In genomic region chr19:47349043-47349442, GRCm38 (mm10) we compare ENCODE assay signal across 22 mouse cellular contexts.
A peak's percentile ranks its signal among the peaks of the same experiment; 100 is the strongest.
DNase-seq lines count a peak whose midpoint lies in the region; ATAC-seq and TF ChIP-seq lines count a peak whose summit lies in the region.
"Had no signal": no experiment of that assay in that cellular context is flagged by ENCODE, and none has a peak within 500 bp of the region (broad histone marks: within the 10 kb centered on the region; RNA-seq: fewer than 3 reads in every experiment).

No protein-coding gene starts in this region.

- 79% methylated on average over 8 of the region's 8 CpGs for WGBS in forebrain, embryonic 13.5 days
- WGBS in forebrain, embryonic 11.5 days = 71% methylated on average over 8 of the region's 8 CpGs
- 86% methylated on average over 8 of the region's 8 CpGs for WGBS in heart, embryonic 16.5 days
- WGBS in lung, embryonic 16.5 days = 69% methylated on average over 8 of the region's 8 CpGs
- 67% methylated on average over 8 of the region's 8 CpGs for WGBS in lung, adult 2 months
- WGBS in stomach, postnatal 0 days = 46% methylated on average over 8 of the region's 8 CpGs

- H3K4me3 ChIP-seq in forebrain, embryonic 13.5 days = no peak overlapping the region
- H3K4me3 ChIP-seq in forebrain, embryonic 11.5 days (ENCODE audit: low read depth, low read length) = no peak overlapping the region
- no peak overlapping the region for H3K4me3 ChIP-seq in heart, embryonic 16.5 days (ENCODE audit: low read length)
- H3K4me3 ChIP-seq in lung, embryonic 16.5 days (ENCODE audit: low read length) = no peak overlapping the region
- H3K4me3 ChIP-seq in lung, adult 2 months (replicated peaks; ENCODE audit: extremely low read depth, low read depth, low read length) = no peak overlapping the region
- no peak overlapping the region for H3K4me3 ChIP-seq in stomach, postnatal 0 days (ENCODE audit: low read depth, low read length)
- H3K4me3 ChIP-seq: embryonic facial prominence, embryonic 13.5 days; erythroblast, embryonic 14.5 days; gastrocnemius, adult 2 months; limb, embryonic 15.5 days; midbrain, embryonic 12.5 days had no signal

- ATAC-seq in forebrain, embryonic 13.5 days = peak; percentile 37; the same call in 1 of the 2 replicates
- no peak for ATAC-seq in forebrain, embryonic 11.5 days (replicated peaks; ENCODE audit: low FRiP score)
- 0 out of 2 replicates have a peak, but pooled peaks have one; percentile 8 for ATAC-seq in heart, embryonic 16.5 days (replicated peaks; ENCODE audit: extremely low read depth, insufficient read depth, low FRiP score)
- peak; percentile 29 for ATAC-seq in lung, embryonic 16.5 days (ENCODE audit: low read depth)
- peak; percentile 53; the same call in 1 of the 2 replicates for ATAC-seq in stomach, postnatal 0 days (ENCODE audit: low FRiP score, low TSS enrichment)
- ATAC-seq: inflammation-experienced regulatory T-cells, adult 6 months; lung, postnatal 0 days; Patski had no signal

- no peak for TF ChIP-seq CTCF in lung, adult 2 months (IDR thresholded peaks at IDR 0.05; ENCODE audit: insufficient read depth, low read length)
- 0 out of 2 replicates have a peak, but pooled peaks have one; percentile 0 for TF ChIP-seq CTCF in stomach, postnatal 0 days (IDR thresholded peaks at IDR 0.05; ENCODE audit: low read depth)

- H3K27ac ChIP-seq in forebrain, embryonic 13.5 days = no peak overlapping the region
- no peak overlapping the region for H3K27ac ChIP-seq in forebrain, embryonic 11.5 days (ENCODE audit: low read depth, low read length)
- H3K27ac ChIP-seq in heart, embryonic 16.5 days (ENCODE audit: low read length) = no peak overlapping the region
- no peak overlapping the region for H3K27ac ChIP-seq in lung, embryonic 16.5 days (ENCODE audit: low read length)
- no peak overlapping the region for H3K27ac ChIP-seq in stomach, postnatal 0 days (replicated peaks)
- H3K27ac ChIP-seq: embryonic facial prominence, embryonic 13.5 days; gastrocnemius, adult 2 months; limb, embryonic 15.5 days; liver, embryonic 14.5 days; midbrain, embryonic 12.5 days had no signal

- no peak overlapping the region for H3K9ac ChIP-seq in forebrain, embryonic 13.5 days
- no peak overlapping the region for H3K9ac ChIP-seq in forebrain, embryonic 11.5 days (ENCODE audit: low read length)
- H3K9ac ChIP-seq in heart, embryonic 16.5 days (ENCODE audit: low read length) = no peak overlapping the region
- no peak overlapping the region for H3K9ac ChIP-seq in lung, embryonic 16.5 days (ENCODE audit: low read length)
- no peak overlapping the region for H3K9ac ChIP-seq in stomach, postnatal 0 days (ENCODE audit: low read length)
- H3K9ac ChIP-seq: embryonic facial prominence, embryonic 13.5 days; limb, embryonic 15.5 days; liver, embryonic 14.5 days; midbrain, embryonic 12.5 days had no signal

- no peaks in the 10 kb centered on the region for H3K9me3 ChIP-seq in forebrain, embryonic 13.5 days (replicated peaks)
- no peaks in the 10 kb centered on the region for H3K9me3 ChIP-seq in forebrain, embryonic 11.5 days (ENCODE audit: control insufficient read depth, low read length)
- H3K9me3 ChIP-seq in heart, embryonic 16.5 days (replicated peaks; ENCODE audit: control insufficient read depth, low read length) = peaks cover 4% of the 10 kb centered on the region; the same call in 1 of the 2 replicates
- peaks cover 6% of the 10 kb centered on the region for H3K9me3 ChIP-seq in lung, embryonic 16.5 days (ENCODE audit: control insufficient read depth, low read length)
- H3K9me3 ChIP-seq in stomach, postnatal 0 days (ENCODE audit: control insufficient read depth, low read length) = no peaks in the 10 kb centered on the region
- H3K9me3 ChIP-seq: embryonic facial prominence, embryonic 13.5 days; limb, embryonic 15.5 days; midbrain, embryonic 12.5 days had no signal

- peaks cover 3% of the 10 kb centered on the region; the same call in 1 of the 2 replicates for H3K4me1 ChIP-seq in forebrain, embryonic 13.5 days
- no peaks in the 10 kb centered on the region for H3K4me1 ChIP-seq in forebrain, embryonic 11.5 days (replicated peaks; ENCODE audit: control insufficient read depth, insufficient read depth, low read length)
- H3K4me1 ChIP-seq in heart, embryonic 16.5 days (ENCODE audit: control insufficient read depth, insufficient read depth, low read length) = peaks cover 13% of the 10 kb centered on the region; the same call in 1 of the 2 replicates
- H3K4me1 ChIP-seq in lung, embryonic 16.5 days (replicated peaks; ENCODE audit: control insufficient read depth, insufficient read depth, low read length) = peaks cover 6% of the 10 kb centered on the region
- peaks cover 7% of the 10 kb centered on the region for H3K4me1 ChIP-seq in lung, adult 2 months (ENCODE audit: control insufficient read depth, insufficient read depth, low read length)
- 0 out of 2 replicates have a peak, but pooled peaks cover 2% of the 10 kb centered on the region for H3K4me1 ChIP-seq in stomach, postnatal 0 days (replicated peaks; ENCODE audit: control insufficient read depth, insufficient read depth)

- peaks cover 15% of the 10 kb centered on the region for H3K27me3 ChIP-seq in forebrain, embryonic 13.5 days
- peaks cover 5% of the 10 kb centered on the region for H3K27me3 ChIP-seq in forebrain, embryonic 11.5 days (ENCODE audit: control insufficient read depth, insufficient read depth, low read length)
- H3K27me3 ChIP-seq in heart, embryonic 16.5 days (ENCODE audit: control insufficient read depth, insufficient read depth, low read length) = no peaks in the 10 kb centered on the region
- no peaks in the 10 kb centered on the region; the same call in 1 of the 2 replicates for H3K27me3 ChIP-seq in lung, embryonic 16.5 days (ENCODE audit: control insufficient read depth, insufficient read depth, low read depth, low read length)
- no peaks in the 10 kb centered on the region for H3K27me3 ChIP-seq in stomach, postnatal 0 days (ENCODE audit: control insufficient read depth, insufficient read depth, low read length)
- H3K27me3 ChIP-seq: Patski had no signal

- no peak for TF ChIP-seq POLR2A in lung, adult 2 months (IDR thresholded peaks at IDR 0.05; ENCODE audit: borderline replicate concordance, extremely low read depth, low read depth, low read length)

- DNase-seq in forebrain, embryonic 11.5 days (ENCODE audit: low spot score) = no peak
- no peak for DNase-seq in heart, postnatal 10 days
- DNase-seq in lung, adult 2 months = no peak
- peak; percentile 46 for DNase-seq in stomach, postnatal 0 days (ENCODE audit: low spot score)
- DNase-seq in kidney, postnatal 14 days = no peak
- DNase-seq: cerebellum, adult 11 months; gastrocnemius, adult 2 months; kidney, adult 18-20 months; layer of hippocampus, adult 9-11 months; thymus, postnatal 14 days had no signal

- no peak for TF ChIP-seq EP300 in stomach, postnatal 0 days (optimal IDR thresholded peaks at IDR 0.05)

- H3K36me3 ChIP-seq in forebrain, embryonic 13.5 days (ENCODE audit: poor library complexity, severe bottlenecking) = no peaks in the 10 kb centered on the region
- no peaks in the 10 kb centered on the region for H3K36me3 ChIP-seq in forebrain, embryonic 11.5 days (ENCODE audit: control insufficient read depth, insufficient read depth, low read length)
- H3K36me3 ChIP-seq in heart, embryonic 16.5 days (ENCODE audit: control insufficient read depth, insufficient read depth) = peaks cover 7% of the 10 kb centered on the region
- peaks cover 4% of the 10 kb centered on the region; the same call in 1 of the 2 replicates for H3K36me3 ChIP-seq in lung, embryonic 16.5 days (ENCODE audit: control insufficient read depth, insufficient read depth, low read length)
- no peaks in the 10 kb centered on the region for H3K36me3 ChIP-seq in stomach, postnatal 0 days (ENCODE audit: control insufficient read depth, insufficient read depth, low read length)

- intact Hi-C loops in heart, postnatal 10 days (cut with DNase I) = no loop called here

- H3K4me2 ChIP-seq in forebrain, embryonic 13.5 days = no peak overlapping the region
- H3K4me2 ChIP-seq in forebrain, embryonic 11.5 days (ENCODE audit: low read depth, low read length, severe bottlenecking) = no peak overlapping the region
- H3K4me2 ChIP-seq in heart, embryonic 16.5 days (ENCODE audit: low read depth, low read length) = no peak overlapping the region
- H3K4me2 ChIP-seq in lung, embryonic 16.5 days (ENCODE audit: low read depth, low read length) = no peak overlapping the region
- no peak overlapping the region for H3K4me2 ChIP-seq in stomach, postnatal 0 days (replicated peaks; ENCODE audit: low read depth)
- H3K4me2 ChIP-seq: embryonic facial prominence, embryonic 13.5 days; heart, embryonic 11.5 days; limb, embryonic 15.5 days; midbrain, embryonic 12.5 days had no signal
